Mouse (Mus musculus): ENCODE data around the gene Cxcl14.

Cxcl14 gene

GRCm38 (mm10) chr13:56288601-56289000 lies 7.8 kb downstream of the Cxcl14 start:
- DNase-seq = no peak

GRCm38 (mm10) chr13:56287091-56287490 lies 9.3 kb downstream of the Cxcl14 start:
- no peak for DNase-seq

- DNase-seq = no peak
Measured at GRCm38 (mm10) chr13:56283321-56283720, 13.0 kb downstream of the Cxcl14 start.

DNA sequence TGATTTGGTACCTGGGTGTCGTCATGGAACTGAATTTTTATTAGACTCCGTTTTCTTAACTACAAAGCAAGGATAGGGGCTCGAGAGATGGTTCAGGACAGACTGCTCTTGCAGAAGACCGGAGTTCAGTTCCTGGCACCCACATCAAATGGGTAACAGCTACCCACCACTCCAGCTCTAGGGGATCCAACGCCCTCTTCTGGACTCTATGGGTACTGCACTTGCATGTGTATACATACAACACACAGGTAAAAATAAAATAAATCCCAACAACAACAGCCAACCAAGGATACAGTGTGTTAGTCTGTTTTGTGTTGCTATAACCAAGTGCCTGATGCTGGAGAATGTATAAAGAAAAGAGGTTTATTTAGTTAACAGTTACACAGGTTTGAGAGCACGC lies 16.0 kb downstream of the Cxcl14 start:
- no peak for DNase-seq

GRCm38 (mm10) chr13:56279439-56279838 lies 16.9 kb downstream of the Cxcl14 start:
- DNase-seq = peak; percentile 15 to 22

DNA sequence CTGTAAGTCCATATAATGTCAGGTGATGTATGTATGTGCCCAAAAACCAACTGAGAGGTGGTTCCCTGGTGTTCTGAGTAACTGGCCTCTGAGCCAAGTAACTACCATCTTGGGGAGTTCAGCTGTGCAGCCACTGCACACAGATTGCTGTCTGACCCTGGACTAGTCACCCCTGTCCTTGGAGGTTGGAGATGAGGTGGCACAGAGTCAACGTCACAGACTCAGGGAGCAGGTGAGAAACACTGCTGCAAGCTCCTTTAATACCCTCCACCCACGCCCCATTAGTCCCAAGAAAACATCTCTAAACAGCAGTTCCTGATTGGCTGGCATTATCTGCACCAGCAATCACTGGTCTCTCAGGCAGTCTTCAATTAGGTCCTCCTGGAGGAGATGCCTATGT lies 21.2 kb downstream of the Cxcl14 start:
- DNase-seq = no peak

GRCm38 (mm10) chr13:56270124-56270523 lies 26.2 kb downstream of the Cxcl14 start:
- no peak for DNase-seq

DNA sequence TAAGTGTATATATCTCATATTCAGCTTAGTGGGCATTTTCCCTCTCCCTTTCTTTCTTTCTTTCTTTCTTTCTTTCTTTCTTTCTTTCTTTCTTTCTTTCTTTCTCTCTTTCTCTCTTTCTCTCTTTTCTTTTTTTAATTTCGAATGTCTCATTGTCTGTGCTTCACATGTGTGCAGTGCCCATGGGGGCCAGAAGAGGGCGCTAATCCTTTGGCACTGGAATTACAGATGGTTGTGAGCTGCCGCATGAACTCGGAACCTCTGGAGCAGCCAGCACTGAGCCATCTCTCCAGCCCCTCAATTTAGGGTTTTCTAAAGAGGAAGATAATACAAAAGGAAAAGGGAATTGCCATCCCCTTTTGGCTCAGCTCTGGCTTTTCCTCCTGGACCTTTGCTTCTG lies 29.0 kb downstream of the Cxcl14 start:
- no peak for DNase-seq

DNA sequence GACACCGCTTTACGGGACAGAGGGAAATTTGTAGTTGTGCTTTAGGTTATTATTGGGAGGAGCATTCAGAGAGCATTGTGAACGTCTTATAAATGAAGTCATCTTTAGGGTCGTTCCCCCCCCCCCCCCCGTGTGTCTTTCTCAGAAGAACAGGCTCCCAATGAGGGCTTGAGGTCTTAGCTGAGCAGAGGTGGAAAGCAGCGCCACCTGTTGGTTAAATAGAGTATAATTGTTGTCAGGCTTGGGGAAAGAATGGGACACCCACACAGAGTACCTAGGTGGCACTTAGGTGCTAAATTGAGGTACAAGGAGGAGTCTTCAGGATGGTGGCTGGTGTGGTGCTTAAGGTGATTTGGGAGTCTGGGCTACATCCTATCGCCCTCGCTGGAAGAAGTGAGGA lies 29.9 kb downstream of the Cxcl14 start:
- no peak for DNase-seq

DNA sequence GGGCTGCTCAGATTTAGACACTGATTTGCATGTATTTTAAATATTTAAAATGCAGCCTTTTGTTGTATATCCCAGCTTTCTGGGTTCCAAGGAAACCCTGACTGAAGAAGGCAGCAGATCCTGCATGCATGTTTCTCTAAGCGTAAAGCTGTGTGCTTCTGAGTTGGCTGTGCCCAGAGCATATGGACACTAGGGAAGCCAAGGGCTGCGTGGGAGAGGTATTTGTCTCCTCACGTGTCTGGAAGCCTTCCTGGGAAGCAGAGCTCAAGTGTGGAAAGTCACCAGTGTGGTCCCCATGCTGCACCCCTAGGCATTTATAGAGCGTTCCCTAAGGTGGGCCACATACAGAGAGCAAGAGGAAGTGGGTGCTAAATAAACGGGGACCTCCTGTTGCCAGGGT lies 30.7 kb downstream of the Cxcl14 start:
- no peak for DNase-seq

DNA sequence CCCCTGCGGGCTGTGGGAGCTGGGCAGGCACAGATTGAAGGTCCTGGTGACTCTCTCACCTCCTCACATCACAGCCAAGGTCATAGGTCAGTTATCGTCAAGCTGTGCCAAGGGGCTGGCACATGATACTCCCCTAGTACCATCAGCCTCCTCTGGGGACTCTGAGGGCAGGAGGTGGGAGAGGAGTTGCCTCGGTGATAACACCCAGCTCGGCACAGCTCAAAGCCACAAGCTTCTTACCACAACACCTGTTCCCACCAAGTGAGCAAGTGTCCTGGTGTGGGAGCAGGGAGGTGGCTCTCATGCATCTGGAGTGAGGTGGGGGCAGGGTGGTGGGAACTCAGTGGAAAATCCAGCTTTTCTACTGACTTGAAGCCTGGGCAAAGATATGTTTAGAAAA lies 34.1 kb downstream of the Cxcl14 start:
- DNase-seq = peak in 1 of 2 experiments; percentile 18

- no peak for DNase-seq
Measured at GRCm38 (mm10) chr13:56260344-56260780, 36.0 kb downstream of the Cxcl14 start.

DNA sequence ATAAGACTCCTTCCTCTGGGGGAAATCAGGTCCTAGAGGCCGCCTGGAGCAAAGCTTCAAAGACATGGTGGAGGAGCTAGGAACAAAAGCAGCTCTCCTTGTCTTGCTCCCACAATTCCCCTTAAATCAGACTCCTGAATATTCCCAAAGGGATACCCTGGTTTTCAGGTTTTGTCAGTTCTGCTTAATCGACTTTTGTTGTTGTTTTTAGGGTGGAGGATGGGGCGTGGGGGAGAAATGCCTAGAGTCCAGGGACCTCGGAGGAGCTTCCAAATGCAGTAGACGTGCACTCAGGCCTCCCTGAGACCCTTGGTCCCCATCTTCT lies 36.5 kb downstream of the Cxcl14 start:
- DNase-seq = no peak

GRCm38 (mm10) chr13:56259021-56259925 lies 37.1 kb downstream of the Cxcl14 start:
- no peak for DNase-seq

DNA sequence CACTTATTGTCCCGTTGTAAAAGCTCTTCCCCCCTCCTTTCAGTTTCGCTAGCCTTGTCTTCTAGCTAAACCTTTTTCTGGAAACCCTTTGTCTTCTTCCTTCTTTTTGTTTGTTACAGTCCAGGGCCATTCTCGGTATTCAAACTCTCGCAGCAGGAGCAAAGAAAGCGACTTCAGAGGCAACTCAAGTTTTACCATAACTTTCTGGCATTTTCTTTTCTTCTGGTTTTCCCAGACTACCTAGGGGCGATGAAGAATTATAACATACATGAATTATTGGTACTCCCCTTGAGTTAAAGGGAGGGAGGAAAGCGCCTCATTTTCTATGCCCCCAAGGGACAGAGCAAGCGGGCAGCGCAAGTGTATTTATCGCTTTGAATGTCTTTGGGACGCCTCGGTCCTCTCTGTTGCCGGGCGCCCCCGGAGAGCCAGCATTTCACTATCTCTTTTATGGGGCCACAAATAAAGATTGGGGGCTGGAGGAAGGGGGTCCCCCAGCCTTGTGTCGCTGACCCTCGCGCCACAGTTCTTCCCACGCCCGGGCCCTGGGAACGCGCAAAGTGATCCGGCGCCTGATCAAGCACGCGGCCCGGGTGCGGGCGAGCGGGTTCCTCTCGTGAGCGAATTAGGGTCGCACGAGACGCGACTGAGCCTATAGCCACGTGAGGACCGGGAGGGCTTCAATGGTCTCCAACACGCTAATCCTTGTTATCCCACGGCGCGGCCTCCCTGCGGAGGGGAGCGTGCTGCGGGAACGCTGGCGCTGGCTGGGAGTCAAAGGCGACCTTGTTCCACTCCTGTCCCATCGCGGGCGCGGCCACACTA lies 37.9 kb downstream of the Cxcl14 start:
- no peak for DNase-seq

DNA sequence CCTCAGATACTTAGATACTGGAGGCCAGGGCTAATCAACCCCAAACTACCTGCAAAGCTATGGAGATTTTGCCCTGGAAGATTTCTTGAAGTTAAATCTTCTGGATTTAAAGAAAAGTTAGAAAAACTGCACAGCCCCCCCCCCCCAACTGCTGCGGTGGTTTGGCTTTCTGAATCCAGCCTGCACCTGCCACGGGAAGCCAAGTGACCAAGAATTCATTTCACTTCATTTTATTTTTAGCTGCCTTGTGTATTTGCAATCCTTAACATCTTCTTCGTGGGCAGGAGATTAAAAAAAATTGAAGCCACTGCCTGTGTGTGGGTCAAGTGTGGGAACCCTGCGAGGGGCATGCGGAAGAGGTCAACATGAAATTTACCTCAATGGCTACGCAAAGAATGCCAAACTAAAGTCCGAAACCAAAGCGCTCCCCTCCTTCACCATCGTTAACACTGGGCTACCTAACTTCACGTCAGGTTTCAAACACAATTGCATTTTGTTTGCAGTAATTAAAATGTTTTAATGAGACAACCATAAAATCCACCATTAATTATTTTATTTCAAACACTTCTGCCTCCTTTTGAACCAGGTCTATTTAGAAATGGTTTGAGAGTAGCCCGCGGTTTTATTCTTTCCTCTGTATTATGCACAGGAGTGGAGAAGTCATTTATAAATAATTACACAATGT lies 38.7 kb downstream of the Cxcl14 start:
- no peak for DNase-seq

DNA sequence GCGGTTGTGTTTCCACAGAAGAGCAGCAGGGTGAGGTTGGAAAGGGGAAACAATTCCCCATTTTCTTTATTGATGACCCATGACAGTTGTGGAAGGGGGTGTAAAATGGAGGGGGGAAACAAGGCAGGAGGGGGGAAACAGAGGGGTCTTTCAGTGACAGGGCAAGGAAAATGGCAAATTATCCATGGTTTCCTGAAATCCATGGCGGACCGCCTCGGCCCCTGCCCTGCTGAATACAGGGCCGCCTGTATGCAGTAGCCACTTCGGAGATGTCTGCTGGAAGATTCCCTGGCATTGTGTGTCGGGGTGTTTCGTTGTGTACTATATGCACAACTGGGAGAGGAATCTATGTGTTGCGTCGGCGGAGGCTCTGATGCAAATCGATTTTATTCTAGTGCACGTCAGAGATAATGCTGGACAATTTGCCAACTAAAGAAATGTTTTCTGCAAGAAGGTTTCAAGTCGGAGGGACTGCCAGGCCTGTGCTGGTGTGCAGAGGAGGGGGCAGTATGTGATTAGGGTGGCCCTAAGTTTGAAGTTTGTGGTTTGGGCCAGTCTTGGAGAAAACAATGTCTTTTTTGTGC lies 39.5 kb downstream of the Cxcl14 start:
- no peak for DNase-seq

DNA sequence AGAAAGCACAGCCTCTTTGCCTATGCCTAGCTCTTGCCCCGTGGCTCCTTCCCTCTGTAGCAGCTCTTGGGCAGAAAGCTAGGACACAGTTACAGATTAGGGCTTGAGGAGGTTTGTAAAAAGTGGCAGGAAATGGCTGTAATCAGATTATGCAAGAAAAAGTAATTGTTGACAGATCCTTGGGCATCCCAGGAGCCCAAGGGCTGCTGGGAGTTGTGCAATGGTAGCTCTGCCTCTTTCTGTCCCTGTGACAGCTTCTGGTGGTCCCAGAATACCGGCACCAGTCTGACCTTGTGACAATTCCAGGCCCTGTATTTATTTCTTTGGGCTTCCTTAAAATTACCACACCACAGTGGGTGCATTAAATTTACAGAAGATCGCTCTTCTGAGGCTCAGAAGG lies 43.0 kb downstream of the Cxcl14 start:
- DNase-seq = no peak

- no peak for DNase-seq
Measured at GRCm38 (mm10) chr13:56252783-56253182, 43.6 kb downstream of the Cxcl14 start.

DNA sequence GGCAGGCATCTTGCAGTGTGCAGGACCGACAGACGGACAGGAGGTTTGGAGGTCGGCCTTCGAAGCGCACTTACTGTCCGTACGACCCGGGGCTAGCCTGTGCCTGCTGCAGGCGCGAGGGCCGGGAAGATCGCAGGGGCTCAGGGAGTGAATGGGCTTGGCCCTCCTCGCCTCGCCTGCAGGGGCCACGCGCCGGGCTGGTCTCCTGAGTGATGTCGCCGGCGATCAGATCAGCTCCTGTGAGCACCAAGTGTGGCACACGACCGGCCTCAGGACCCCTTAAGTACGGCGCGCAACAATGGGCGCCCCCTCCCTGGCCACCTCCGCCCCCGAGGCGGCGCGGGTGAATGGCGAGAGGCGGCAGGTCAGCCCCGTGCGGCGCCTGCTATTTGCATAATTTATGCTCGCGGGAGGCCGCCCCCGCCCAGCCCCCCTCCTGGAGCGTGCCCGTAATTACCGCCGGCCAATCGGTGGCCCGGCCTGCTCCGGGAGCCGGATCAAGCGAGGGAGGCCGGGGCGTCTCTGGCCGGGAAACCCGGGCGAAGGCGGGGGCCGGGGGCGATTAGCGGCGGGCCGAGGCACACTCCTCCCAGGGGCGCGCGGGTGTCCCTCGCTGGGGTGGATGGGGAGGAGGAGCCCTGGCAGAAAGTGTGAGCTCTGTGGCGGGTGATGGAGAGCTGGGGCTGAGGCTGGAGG lies 44.3 kb downstream of the Cxcl14 start, which contains the start of gene Neurog1:
Neurog1 (minus strand) TSS at position 240 of the 696 bp plus-strand sequence.
- no peak for DNase-seq

DNA sequence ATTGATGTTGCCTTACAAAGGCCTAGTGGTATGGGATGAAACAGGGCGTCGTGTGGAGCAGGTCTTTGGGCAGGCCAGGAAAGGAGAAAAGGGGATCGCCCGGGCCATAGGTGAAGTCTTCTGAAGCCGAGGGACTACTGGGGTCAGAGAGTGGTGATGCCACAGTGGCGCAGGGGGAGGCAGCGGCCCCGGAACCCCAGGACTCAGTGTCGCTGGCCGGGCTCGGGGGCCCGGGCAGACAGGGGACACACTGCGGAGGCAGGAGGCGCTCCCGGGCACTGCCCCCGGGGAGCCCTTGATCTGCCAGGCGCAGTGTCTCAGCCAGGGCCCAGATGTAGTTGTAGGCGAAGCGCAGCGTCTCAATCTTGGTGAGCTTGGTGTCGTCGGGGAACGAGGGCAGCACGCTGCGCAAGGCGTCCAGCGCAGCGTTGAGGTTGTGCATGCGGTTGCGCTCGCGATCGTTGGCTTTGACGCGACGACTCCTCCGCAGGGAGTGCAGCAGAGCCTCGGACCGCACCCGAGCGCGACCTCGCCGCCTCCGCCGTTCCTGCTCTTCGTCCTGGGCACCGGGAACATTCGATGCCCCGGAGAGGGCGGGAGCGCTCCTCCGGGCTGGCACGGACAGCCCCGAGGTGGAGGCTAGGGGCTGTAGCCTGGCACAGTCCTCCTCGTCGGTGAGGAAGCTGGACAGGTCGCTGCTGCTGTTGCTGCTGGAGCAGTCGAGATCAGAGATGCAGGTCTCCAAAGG lies 45.0 kb downstream of the Cxcl14 start:
- DNase-seq = no peak

All from thymus, adult 18-20 months (tissue).